Mouse (Mus musculus) kidney, adult 2 months (tissue): ENCODE measurements around the gene Gm21983. TPM values are rescaled to one million over a fixed set of nuclear protein-coding genes. Genes with fewer than 3 reads are reported as not detected.

Experiments
- DNase-seq: peaks from one replicate; pipeline ENCODE4 v3.0.0; 2021
- H3K27ac ChIP-seq: fragments of 200-500 bp; 2 replicates; pipeline ENCODE4 v1.5.1; 2012; ENCODE audit warnings: low read depth, low read length, control low read depth, inconsistent platforms; ENCODE audit not compliant: insufficient read depth
- H3K27me3 ChIP-seq: fragments of 200-500 bp; replicated peaks from 2 replicates; pipeline ENCODE4 v1.6.1; 2012; ENCODE audit warnings: mild to moderate bottlenecking, moderate library complexity, low read length, inconsistent platforms; ENCODE audit not compliant: control insufficient read depth, insufficient read depth
- H3K36me3 ChIP-seq: fragments of 200-500 bp; 2 replicates; pipeline ENCODE4 v1.6.1; 2012; ENCODE audit warnings: mild to moderate bottlenecking, moderate library complexity, low read length, inconsistent platforms; ENCODE audit not compliant: control insufficient read depth, insufficient read depth
- H3K4me1 ChIP-seq: fragments of 200-500 bp; 2 replicates; pipeline ENCODE4 v1.6.1; 2011; ENCODE audit warnings: low read length; ENCODE audit not compliant: control insufficient read depth, insufficient read depth
- H3K4me3 ChIP-seq: fragments of 200-500 bp; 2 replicates; pipeline ENCODE4 v1.5.1; 2011; ENCODE audit warnings: mild to moderate bottlenecking, low read depth, low read length, control low read depth; ENCODE audit not compliant: insufficient read depth
- CTCF ChIP-seq: fragments of 200-500 bp; conservative IDR thresholded peaks from 2 replicates; pipeline ENCODE4 v1.5.1; 2011; ENCODE audit warnings: low read depth, mild to moderate bottlenecking, control low read depth, low read length, moderate library complexity, mixed read lengths; ENCODE audit not compliant: insufficient read depth, insufficient read length
- POLR2A ChIP-seq: fragments of 200-500 bp; IDR thresholded peaks from one replicate; pipeline ENCODE4 v1.6.1; 2011; ENCODE audit warnings: low read depth, low read length, control low read depth
- WGBS: fragments of 180-500 bp; shearing (Covaris S2); methylation state at CpG from one replicate; pipeline ENCODE4 v1.1.7; 2018; 5-methylcytosine and 5-hydroxymethylcytosine counted together
- polyA plus RNA-seq: library from polyadenylated mRNA; depleted of rRNA; stranded (reverse); fragments of >200 nt; gene quantifications from 2 replicates; pipeline ENCODE4 v1.2.3, GENCODE M21; 2012

The Gm21983 gene
- polyA plus RNA-seq, 1 experiment, result not detected

GRCm38 (mm10) chr7:27159882-27160281 is 21.0 kb downstream of the Gm21983 start:
- WGBS, result 7% methylated on average over 8 of the region's 8 CpGs
- TF ChIP-seq POLR2A, result no peak
- peak; percentile 90 for TF ChIP-seq CTCF
- H3K27ac ChIP-seq, result peak overlapping the region; percentile 51; the same call in 1 of the 2 replicates

GRCm38 (mm10) chr7:27159256-27159655 is 21.6 kb downstream of the Gm21983 start:
- no peak for TF ChIP-seq CTCF
- no peak for TF ChIP-seq POLR2A
- no peak for DNase-seq
- Histone ChIP-seq H3K27me3 (no peaks in the 10 kb centered on the region), H3K4me3 (no peak overlapping the region), H3K36me3 (no peaks in the 10 kb centered on the region), H3K4me1 (peaks cover 22% of the 10 kb centered on the region), H3K27ac (no peak overlapping the region)
- 92% methylated on average over 6 of the region's 6 CpGs for WGBS

More at GRCm38 (mm10) chr7:27159882-27160281, 21.0 kb downstream of the Gm21983 start:
- Histone ChIP-seq H3K27me3 (no peaks in the 10 kb centered on the region), H3K4me1 (peaks cover 28% of the 10 kb centered on the region), H3K4me3 (no peak overlapping the region), H3K36me3 (no peaks in the 10 kb centered on the region; the same call in 1 of the 2 replicates)
- peak; percentile 95 for DNase-seq

DNA sequence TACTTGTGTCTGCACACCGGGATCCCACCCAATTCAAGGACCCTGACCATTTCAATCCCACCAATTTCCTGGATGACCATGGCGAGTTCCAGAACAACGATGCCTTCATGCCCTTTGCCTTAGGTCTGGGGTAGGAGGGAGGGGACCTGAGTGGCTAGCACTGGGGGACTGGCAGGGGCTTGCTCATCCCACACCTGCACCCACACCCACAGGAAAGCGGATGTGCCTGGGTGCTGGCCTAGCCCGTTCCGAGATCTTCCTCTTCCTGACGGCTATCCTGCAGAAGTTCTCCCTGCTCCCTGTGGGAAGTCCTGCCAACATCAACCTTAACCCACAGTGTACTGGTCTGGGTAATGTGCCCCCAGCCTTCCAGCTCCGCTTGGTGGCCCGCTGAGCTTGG is 22.7 kb downstream of the Gm21983 start:
- TF ChIP-seq CTCF (no peak), POLR2A (no peak)
- WGBS, result 92% methylated on average over 9 of the region's 9 CpGs
- Histone ChIP-seq H3K36me3 (no peaks in the 10 kb centered on the region), H3K27ac (no peak overlapping the region), H3K27me3 (no peaks in the 10 kb centered on the region), H3K4me3 (no peak overlapping the region), H3K4me1 (peaks cover 23% of the 10 kb centered on the region)
- no peak for DNase-seq

- no peak for DNase-seq
- peaks cover 12% of the 10 kb centered on the region for H3K4me1 ChIP-seq
- TF ChIP-seq CTCF, result no peak
- no peak for TF ChIP-seq POLR2A
- no peaks in the 10 kb centered on the region for H3K27me3 ChIP-seq
- WGBS, result 82% methylated on average over 13 of the region's 13 CpGs
- H3K27ac ChIP-seq, result no peak overlapping the region
- no peak overlapping the region for H3K4me3 ChIP-seq
- no peaks in the 10 kb centered on the region for H3K36me3 ChIP-seq
Measured at GRCm38 (mm10) chr7:27156005-27156404, 24.9 kb downstream of the Gm21983 start.

DNA sequence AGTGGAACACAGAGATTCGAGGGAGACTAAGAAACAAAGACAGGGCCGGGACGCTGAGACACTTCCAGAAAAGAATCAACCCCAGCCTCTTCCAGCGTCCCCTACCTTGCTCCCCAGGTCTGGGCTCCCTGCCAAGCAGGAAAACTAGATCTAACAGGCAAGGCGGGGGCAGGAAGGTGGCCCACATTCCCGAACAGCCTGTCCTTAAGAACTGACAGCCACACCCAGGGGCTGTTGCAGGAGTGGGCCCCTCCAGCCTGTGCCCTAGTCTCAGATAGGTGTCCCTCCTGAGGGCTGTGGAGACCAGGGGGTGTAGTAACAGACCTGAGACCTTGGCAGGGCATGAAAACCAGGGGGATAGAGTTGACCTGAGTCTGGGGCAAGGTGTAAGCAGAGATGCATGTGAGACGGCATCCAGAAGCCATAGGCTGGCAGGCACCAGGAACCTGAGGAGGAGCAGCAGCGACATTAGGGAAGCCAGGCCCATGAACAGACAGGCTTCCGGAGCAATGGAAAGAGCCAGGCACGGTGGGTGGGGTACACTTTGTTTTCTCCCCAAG is 27.6 kb downstream of the Gm21983 start, which contains the start of gene Cyp2t4:
Gene Cyp2t4 (plus strand): TSS at position 510 of the 560 bp plus-strand sequence.
- Histone ChIP-seq H3K4me1 (0 out of 2 replicates have a peak, but pooled peaks cover 5% of the 10 kb centered on the region), H3K36me3 (no peaks in the 10 kb centered on the region), H3K27ac (no peak within 1 kb of the TSS), H3K4me3 (no peak within 1 kb of the TSS), H3K27me3 (no peaks in the 10 kb centered on the region)
- TF ChIP-seq CTCF (no peak), POLR2A (no peak)
- DNase-seq, result peak; percentile 76
- WGBS, result 26% methylated on average over 10 of the region's 10 CpGs

- no peaks in the 10 kb centered on the region for H3K27me3 ChIP-seq
- no peak overlapping the region for H3K4me3 ChIP-seq
- H3K36me3 ChIP-seq, result no peaks in the 10 kb centered on the region
- no peaks in the 10 kb centered on the region for H3K4me1 ChIP-seq
- WGBS, result 28% methylated on average over 8 of the region's 8 CpGs
- TF ChIP-seq POLR2A, result no peak
- no peak for TF ChIP-seq CTCF
- DNase-seq, result no peak
- H3K27ac ChIP-seq, result no peak overlapping the region
Measured at GRCm38 (mm10) chr7:27136410-27136996, 44.4 kb downstream of the Gm21983 start.

GRCm38 (mm10) chr7:27133757-27134156 is 47.1 kb downstream of the Gm21983 start:
- WGBS, result 69% methylated on average over 4 of the region's 4 CpGs
- TF ChIP-seq CTCF (no peak), POLR2A (no peak)
- DNase-seq, result no peak
- Histone ChIP-seq H3K4me1 (peaks cover 9% of the 10 kb centered on the region; the same call in 1 of the 2 replicates), H3K36me3 (no peaks in the 10 kb centered on the region), H3K4me3 (no peak overlapping the region), H3K27ac (no peak overlapping the region), H3K27me3 (no peaks in the 10 kb centered on the region)
